Mouse (Mus musculus) gastrocnemius, adult 18-20 months (tissue): ENCODE measurements around the gene Tcte3. TPM values are rescaled to one million over a fixed set of nuclear protein-coding genes. Genes with fewer than 3 reads are reported as not detected.
"Not testable (repeated sequence)": the region's sequence is repeated elsewhere in the genome, so short reads cannot be mapped to it uniquely, and the experiment has no call there.

Source experiments
- DNase-seq: peaks from one replicate; pipeline ENCODE4 v3.0.0; 2021; ENCODE audit warnings: low spot score
- total RNA-seq, 2 experiments: library from RNA; stranded (reverse); gene quantifications; 2 replicates each; pipeline ENCODE4 v1.2.3; 2021

The Tcte3 gene
- total RNA-seq, 2 experiments from 2014 or later = not detected

DNA sequence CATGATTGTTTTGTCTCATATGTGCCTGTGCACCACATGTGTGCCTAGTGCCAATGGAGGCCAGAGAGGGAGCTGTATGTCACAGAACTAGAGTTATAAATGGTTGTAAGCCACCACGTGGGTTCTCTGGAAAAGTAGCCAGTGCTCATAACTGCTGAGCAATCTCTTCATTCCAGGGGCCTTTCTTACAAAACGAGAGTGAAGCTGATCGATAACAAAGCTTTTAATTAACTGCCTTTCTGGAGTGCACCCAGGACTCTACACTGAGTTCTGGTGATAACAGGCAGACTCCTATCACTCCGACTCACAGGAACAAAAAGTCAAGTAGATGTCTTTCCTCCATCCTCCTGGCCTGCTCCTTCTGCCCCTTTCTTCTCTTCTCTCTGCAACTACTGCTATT is 9.9 kb downstream of the Tcte3 start:
- DNase-seq = not testable (repeated sequence)

DNA sequence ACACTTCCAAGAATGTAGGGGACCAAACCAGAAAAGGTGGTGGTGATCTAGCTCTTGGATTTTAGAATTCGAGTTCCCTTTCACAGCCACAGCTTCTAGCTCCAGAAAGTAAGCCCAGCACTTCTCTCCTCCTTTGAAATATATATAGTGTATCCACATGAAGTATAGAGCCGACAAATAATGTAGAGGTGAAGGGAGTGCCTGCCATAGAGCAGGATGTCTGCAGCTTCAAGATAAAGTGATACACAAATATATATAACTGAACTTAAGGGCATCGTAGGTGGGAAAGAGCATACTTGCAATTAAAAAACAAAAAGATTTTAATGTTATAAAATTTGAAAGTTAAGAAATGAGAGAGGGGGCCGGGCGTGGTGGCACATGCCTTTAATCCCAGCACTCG is 15.8 kb downstream of the Tcte3 start:
- DNase-seq = not testable (repeated sequence)

DNA sequence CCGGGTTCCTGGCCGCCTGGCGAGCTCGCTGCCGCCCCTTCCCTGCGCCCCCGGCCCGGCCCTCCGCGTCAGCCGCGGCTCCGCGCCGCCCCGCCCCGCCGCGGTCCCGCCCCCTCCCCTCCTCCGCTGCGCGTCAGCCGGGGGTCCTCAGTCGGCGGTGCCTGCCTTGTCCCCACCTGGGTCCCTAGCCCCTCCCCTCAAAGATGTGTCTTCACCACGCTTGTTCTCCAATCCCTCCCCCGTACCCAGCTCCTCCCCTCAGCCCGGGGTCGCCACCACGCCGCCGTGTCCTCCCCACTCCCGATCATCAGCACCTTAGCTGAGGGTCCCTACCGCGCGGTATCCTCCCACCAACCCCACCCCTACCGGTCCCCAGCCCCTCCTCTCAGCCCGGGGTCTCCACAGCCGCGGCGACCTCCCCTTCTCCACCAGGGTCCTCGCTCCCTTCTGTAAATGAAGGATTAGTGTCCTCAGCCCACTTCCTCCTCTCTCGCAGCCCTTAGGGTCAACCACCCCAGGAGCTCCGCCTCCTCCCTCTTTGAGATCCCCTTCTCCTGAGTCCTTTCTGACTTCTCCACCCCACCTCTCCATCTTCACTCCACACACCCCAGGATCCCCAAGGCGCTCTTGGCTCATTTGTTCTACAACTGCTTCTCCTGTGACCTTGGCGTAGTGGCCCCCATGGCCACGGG is 16.6 kb downstream of the Tcte3 start:
- not testable (repeated sequence) for DNase-seq

DNA sequence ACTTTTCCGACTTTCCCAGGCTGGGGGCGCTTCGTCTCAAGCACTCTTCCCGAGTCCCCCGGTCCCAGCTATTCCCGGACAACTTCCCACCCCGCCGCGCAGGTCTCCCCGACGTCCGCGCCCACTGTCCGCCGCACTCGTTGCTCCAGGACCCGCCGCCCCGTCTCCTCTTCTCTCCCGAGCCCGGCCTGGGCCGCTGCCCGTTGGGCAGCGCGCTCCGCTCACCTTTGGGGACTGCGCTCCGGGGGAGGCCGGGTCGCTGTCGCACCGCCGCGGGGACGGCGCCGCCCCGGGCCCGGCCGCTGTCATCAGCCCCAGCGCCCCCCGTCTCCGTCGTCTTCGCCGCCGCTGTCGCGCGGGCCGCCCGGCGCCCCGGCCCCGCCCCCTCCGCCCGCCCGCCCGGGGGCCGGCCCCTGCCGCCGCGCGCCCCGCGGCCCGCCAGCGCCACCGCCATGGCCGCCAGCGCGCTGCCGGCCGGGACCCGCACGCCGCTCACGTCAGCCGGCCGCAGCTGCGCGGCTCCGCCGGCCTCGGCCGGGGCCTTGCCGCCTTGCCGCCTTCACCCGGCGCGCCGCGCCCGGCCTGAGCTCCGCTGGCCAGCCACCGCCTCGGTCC is 17.3 kb downstream of the Tcte3 start:
- DNase-seq = not testable (repeated sequence)

DNA sequence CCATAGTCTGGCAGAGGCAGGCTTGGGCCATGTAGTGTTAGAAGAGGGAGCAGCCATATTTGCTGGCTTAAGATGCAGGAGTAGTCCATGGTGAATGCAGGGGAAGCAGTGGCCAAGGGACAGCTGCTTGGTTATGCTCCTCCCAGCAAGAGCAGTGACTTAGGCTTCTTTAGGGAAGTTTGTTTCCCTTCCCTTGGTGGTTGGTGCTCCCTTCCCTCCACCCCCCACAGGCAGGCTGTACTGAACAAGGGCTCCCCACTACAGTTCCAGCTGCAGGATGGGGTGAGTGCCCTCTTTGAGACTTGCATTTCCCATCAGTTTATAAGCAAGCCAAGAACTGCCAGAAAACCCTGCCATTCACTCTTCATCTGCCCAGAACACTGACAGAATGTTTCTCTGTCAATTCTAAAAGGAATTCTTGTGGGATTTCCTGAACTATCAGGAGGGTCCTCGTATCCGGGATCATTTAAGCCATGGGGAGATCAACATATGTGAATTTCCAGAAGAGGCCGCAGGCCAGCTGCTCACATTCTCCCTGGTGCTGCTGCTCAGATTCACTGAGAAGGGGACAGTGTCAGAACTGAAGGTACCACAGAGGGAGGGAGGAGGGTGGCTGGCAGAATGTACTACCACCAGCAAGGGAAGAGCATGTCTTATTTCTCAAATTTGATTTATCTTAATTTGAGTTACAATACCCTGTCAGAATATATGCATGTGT is 19.6 kb downstream of the Tcte3 start:
- peak; percentile 15 for DNase-seq

DNA sequence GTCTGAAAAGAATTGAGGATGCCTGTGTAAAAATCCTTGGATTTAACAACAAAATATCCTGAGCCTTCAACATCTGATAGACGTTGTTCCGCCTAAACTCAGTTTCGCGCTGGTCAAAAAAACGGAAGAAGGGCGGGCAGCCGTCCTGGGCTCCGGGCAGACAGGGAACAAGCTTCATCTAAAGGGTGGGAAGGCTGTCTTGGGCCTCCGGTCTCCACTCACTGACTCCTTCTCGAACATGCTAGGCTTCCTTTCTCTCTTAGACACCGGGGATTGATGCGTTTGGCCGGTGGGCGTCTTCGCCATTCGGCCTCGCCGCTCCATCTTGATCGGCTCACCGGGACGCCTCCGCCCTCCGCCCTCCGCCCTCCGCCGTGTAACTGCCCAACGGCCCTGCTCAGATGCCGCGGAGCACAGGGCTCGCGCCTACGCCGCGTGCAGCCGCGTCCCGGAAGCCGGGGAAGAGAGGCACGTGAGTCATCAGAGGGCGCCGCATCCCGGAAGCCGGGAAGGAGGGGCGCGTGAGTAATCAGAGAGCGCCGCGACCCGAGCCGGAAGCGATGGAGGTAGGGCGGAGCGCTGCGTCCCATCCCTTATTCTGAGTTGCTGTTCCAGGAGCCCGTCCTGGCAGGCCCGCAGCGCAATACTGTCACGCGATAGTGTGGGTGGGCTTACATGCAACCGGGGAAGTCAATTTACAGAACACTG is 31.4 kb downstream of the Tcte3 start, which contains the start of gene Gm3435:
TSS of gene Gm3435 (plus strand) at position 471 of the 708 bp plus-strand sequence.
- DNase-seq = not testable (repeated sequence)

DNA sequence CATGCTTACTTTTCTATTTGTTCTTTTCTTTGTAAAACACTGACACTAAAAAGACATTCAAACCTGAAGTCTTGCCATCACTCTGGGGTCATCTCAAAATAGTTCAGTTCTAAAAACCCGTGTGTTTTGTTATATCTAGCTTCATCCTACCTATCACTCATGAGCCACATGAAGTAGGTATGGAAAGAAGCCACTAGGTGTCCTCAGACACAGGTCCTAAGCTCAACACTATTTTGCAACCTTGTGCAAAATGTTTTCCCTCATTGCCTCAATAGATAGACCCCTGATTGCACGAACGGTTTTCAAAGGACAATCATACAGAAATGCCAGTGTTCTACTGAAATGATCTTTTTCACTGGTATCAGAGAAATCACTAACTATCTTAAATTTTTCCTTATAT is 32.2 kb downstream of the Tcte3 start:
- DNase-seq = not testable (repeated sequence)

DNA sequence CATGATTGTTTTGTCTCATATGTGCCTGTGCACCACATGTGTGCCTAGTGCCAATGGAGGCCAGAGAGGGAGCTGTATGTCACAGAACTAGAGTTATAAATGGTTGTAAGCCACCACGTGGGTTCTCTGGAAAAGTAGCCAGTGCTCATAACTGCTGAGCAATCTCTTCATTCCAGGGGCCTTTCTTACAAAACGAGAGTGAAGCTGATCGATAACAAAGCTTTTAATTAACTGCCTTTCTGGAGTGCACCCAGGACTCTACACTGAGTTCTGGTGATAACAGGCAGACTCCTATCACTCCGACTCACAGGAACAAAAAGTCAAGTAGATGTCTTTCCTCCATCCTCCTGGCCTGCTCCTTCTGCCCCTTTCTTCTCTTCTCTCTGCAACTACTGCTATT is 41.2 kb downstream of the Tcte3 start:
- DNase-seq = not testable (repeated sequence)

DNA sequence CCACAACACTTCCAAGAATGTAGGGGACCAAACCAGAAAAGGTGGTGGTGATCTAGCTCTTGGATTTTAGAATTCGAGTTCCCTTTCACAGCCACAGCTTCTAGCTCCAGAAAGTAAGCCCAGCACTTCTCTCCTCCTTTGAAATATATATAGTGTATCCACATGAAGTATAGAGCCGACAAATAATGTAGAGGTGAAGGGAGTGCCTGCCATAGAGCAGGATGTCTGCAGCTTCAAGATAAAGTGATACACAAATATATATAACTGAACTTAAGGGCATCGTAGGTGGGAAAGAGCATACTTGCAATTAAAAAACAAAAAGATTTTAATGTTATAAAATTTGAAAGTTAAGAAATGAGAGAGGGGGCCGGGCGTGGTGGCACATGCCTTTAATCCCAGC is 47.1 kb downstream of the Tcte3 start:
- DNase-seq = not testable (repeated sequence)

DNA sequence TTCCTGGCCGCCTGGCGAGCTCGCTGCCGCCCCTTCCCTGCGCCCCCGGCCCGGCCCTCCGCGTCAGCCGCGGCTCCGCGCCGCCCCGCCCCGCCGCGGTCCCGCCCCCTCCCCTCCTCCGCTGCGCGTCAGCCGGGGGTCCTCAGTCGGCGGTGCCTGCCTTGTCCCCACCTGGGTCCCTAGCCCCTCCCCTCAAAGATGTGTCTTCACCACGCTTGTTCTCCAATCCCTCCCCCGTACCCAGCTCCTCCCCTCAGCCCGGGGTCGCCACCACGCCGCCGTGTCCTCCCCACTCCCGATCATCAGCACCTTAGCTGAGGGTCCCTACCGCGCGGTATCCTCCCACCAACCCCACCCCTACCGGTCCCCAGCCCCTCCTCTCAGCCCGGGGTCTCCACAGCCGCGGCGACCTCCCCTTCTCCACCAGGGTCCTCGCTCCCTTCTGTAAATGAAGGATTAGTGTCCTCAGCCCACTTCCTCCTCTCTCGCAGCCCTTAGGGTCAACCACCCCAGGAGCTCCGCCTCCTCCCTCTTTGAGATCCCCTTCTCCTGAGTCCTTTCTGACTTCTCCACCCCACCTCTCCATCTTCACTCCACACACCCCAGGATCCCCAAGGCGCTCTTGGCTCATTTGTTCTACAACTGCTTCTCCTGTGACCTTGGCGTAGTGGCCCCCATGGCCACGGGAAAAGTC is 48.0 kb downstream of the Tcte3 start:
- DNase-seq = not testable (repeated sequence)

DNA sequence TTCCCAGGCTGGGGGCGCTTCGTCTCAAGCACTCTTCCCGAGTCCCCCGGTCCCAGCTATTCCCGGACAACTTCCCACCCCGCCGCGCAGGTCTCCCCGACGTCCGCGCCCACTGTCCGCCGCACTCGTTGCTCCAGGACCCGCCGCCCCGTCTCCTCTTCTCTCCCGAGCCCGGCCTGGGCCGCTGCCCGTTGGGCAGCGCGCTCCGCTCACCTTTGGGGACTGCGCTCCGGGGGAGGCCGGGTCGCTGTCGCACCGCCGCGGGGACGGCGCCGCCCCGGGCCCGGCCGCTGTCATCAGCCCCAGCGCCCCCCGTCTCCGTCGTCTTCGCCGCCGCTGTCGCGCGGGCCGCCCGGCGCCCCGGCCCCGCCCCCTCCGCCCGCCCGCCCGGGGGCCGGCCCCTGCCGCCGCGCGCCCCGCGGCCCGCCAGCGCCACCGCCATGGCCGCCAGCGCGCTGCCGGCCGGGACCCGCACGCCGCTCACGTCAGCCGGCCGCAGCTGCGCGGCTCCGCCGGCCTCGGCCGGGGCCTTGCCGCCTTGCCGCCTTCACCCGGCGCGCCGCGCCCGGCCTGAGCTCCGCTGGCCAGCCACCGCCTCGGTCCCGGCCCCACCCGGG is 48.7 kb downstream of the Tcte3 start:
- not testable (repeated sequence) for DNase-seq

DNA sequence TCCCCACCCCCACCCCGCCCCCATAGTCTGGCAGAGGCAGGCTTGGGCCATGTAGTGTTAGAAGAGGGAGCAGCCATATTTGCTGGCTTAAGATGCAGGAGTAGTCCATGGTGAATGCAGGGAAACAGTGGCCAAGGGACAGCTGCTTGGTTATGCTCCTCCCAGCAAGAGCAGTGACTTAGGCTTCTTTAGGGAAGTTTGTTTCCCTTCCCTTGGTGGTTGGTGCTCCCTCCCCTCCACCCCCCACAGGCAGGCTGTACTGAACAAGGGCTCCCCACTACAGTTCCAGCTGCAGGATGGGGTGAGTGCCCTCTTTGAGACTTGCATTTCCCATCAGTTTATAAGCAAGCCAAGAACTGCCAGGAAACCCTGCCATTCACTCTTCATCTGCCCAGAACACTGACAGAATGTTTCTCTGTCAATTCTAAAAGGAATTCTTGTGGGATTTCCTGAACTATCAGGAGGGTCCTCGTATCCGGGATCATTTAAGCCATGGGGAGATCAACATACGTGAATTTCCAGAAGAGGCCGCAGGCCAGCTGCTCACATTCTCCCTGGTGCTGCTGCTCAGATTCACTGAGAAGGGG is 51.1 kb downstream of the Tcte3 start:
- not testable (repeated sequence) for DNase-seq

DNA sequence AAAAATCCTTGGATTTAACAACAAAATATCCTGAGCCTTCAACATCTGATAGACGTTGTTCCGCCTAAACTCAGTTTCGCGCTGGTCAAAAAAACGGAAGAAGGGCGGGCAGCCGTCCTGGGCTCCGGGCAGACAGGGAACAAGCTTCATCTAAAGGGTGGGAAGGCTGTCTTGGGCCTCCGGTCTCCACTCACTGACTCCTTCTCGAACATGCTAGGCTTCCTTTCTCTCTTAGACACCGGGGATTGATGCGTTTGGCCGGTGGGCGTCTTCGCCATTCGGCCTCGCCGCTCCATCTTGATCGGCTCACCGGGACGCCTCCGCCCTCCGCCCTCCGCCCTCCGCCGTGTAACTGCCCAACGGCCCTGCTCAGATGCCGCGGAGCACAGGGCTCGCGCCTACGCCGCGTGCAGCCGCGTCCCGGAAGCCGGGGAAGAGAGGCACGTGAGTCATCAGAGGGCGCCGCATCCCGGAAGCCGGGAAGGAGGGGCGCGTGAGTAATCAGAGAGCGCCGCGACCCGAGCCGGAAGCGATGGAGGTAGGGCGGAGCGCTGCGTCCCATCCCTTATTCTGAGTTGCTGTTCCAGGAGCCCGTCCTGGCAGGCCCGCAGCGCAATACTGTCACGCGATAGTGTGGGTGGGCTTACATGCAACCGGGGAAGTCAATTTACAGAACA is 62.8 kb downstream of the Tcte3 start, which contains the start of the genes 9030025P20Rik and Gm3417:
TSS of gene 9030025P20Rik (plus strand) at position 107 of the 677 bp plus-strand sequence.
TSS of gene Gm3417 (minus strand) at position 429 of the 677 bp plus-strand sequence.
- not testable (repeated sequence) for DNase-seq

DNA sequence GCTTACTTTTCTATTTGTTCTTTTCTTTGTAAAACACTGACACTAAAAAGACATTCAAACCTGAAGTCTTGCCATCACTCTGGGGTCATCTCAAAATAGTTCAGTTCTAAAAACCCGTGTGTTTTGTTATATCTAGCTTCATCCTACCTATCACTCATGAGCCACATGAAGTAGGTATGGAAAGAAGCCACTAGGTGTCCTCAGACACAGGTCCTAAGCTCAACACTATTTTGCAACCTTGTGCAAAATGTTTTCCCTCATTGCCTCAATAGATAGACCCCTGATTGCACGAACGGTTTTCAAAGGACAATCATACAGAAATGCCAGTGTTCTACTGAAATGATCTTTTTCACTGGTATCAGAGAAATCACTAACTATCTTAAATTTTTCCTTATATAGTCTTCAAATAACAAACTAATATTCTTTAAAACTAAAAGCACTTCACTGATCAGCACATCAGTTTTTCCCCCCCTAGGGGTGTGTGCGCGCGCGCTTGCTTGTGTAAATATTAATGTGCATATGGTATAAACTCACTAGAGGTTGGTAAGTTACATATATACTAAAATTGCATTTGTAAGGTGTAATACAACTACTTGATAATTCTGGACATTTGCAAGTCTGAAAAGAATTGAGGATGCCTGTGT is 63.4 kb downstream of the Tcte3 start:
- DNase-seq = not testable (repeated sequence)

Other genes starting within 250 kb of the Tcte3 start
- 1 to 10 TPM; 2.1 to 2.2 TPM for gene Wdr27, start 98.3 kb downstream of the Tcte3 start, total RNA-seq
- 1 to 10 TPM; 8.3 to 8.4 TPM for gene 1600012H06Rik, start 98.3 kb downstream of the Tcte3 start, total RNA-seq
- 10 to 100 TPM; 49.9 to 51.1 TPM for gene Phf10, start 80.2 kb downstream of the Tcte3 start, total RNA-seq
- gene 9030025P20Rik, start 63.0 kb downstream of the Tcte3 start, total RNA-seq = 1 to 10 TPM; 1.7 to 3.5 TPM
- not detected for gene Gm3417, start 62.7 kb downstream of the Tcte3 start, total RNA-seq
- 1 to 10 TPM; 1.9 to 2.3 TPM for gene Gm3435, start 31.3 kb downstream of the Tcte3 start, total RNA-seq
- 10 to 100 TPM; 13.1 to 18.7 TPM for gene Ermard, start 280 bp downstream of the Tcte3 start, total RNA-seq
- under 1 TPM; 0.57 to 0.98 TPM for gene Gm3448, start within 50 bp of the Tcte3 start, total RNA-seq